Mouse (Mus musculus): ENCODE results near the gene Slc52a3.
A peak's percentile ranks its signal among the peaks of the same experiment; 100 is the strongest.
"Not testable (repeated sequence)": the region's sequence is repeated elsewhere in the genome, so short reads cannot be mapped to it uniquely, and the experiment has no call there.

Slc52a3 gene

DNA sequence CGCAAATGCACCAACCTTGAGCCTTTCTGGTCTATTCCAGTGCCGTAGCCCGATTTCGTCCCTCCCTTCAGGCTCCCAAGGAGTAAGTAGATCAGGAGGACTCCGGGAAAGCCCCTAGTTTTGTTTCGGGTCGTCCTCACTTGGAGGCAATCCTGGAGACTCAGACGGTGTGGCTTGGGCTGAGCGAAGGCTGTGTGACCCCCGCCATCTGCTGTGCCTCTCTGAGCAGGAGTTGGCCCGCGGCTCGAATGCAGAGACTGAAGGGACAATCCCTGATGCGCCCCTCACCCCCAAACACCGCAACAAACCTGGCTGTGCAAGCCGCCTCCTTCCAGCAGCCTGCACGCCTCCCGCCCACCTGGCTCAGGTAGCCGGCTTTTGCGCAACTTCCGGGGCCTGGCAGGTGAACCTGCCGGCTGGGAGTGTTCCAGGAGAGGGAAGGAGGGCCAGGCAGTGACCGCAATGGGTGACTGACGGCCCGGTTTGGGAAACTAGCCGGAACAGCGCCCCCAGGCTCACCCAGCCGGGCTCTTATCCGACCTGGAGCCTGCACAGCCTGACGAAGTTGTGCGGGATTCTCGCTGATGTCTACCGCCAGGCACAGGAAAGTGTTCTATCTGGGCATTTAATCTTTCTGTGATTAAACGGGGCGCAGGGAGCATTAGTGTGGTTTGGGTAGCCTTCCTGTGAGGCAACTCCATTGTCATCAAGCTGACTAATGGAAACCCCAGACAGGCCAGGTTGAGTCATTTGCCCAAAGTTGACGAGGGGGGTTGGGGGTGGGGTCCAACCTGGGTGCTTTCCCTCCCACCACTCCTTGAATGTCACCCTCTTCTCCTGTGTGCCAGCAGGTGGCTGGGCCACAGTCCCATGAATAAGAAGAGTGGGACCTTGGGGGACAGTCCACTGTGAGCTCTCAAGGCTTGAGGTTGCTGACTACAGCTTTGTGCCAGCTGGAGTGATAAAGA, 22.4 kb upstream of the Slc52a3 start:
- DNase-seq (ENCODE audit: low read depth, low spot score), result no peak

DNA sequence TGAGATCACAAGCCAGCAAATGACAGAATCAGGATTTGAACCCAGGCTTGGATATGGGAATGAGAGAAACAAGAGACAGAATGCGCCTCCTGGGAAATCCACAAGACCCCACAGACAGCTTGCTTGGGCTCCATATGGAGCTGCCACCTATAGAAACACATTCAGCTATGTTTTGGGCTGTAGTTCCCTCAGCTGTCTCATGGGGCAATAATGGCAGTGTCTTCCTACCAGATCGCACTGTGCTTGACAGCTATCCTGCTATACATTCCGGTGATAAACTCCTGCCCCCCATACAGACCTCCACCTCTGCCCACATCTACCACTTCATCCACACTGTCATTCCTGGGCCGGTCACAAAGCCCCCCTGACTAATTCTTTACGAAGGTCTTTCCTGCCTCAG, 21.0 kb upstream of the Slc52a3 start:
- no peak for DNase-seq (ENCODE audit: low read depth, low spot score)

DNA sequence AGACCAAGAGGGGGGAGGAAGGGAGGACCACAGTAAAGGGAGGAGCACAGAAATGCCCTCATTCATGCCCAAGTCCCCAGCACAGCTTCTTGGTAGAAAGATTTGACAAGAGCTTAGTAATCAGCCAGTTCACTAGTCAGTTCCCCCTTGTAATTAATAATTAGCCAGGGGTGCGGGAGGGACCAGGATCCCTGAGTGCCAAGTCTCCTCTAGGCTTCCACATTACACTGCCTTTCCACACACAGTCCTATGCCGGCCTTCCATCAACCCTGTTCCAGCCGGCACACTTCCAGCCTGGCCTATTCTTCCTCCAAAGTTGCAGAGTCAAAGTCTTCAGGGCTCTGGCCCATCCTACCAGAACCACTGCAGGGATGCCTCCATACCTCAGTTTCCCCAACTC, 20.2 kb upstream of the Slc52a3 start:
- no peak for DNase-seq (ENCODE audit: low read depth, low spot score)

DNA sequence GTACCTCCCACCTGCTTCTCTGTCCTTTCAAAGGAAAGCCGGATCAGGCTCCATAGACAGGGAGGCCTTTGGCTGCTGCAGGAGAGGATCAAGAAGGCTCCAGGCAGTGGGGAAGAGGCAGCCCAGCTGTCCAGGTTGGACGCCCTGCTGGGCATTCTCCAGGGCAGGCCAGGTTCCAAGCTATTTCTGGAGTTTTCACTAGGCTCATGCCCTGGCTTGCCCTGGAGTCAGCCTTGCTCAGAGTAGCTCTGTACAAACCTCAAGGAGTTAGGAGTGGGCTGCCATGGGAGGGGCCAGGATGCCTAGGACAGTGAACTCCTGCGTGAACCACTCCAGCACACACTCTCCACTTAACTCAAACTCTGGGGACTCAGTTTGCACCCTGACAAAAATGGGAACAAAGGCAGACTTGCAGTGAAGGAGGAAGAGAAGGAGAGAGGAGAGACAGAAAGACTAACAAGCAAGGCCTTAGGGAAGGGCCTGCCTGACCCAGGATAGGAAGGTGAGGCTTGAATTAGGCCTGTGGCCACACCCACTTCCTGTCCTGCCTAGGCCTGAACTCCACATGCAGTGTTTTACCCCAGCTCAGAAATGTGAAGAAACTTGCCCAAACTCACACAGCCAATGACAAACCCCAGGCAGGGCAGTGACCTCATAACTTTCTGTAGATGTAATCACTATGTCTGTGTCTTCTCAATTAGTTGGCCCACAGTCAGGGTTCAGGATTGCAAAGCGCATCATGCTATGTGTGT, 18.4 kb upstream of the Slc52a3 start:
- no peak for DNase-seq (ENCODE audit: low read depth, low spot score)

DNA sequence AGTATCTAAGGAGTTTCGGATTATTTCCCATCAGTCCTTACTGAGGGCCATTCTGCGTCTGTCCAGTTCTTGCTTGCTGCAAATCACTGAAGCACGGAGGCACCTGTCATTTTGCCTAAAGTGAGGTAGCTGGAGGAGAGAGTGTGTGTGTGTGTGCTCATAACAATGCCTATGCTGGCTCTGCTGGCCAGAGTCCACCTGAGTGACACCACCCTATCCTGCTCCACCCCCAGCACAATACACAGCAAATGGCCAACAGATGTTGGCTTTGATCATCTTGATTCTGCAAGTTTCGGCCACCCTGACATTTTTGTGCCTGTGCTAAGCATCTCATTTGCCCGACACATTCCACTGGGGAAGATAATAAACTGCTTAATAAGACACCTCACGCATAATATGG, 17.8 kb upstream of the Slc52a3 start:
- no peak for DNase-seq (ENCODE audit: low read depth, low spot score)

DNA sequence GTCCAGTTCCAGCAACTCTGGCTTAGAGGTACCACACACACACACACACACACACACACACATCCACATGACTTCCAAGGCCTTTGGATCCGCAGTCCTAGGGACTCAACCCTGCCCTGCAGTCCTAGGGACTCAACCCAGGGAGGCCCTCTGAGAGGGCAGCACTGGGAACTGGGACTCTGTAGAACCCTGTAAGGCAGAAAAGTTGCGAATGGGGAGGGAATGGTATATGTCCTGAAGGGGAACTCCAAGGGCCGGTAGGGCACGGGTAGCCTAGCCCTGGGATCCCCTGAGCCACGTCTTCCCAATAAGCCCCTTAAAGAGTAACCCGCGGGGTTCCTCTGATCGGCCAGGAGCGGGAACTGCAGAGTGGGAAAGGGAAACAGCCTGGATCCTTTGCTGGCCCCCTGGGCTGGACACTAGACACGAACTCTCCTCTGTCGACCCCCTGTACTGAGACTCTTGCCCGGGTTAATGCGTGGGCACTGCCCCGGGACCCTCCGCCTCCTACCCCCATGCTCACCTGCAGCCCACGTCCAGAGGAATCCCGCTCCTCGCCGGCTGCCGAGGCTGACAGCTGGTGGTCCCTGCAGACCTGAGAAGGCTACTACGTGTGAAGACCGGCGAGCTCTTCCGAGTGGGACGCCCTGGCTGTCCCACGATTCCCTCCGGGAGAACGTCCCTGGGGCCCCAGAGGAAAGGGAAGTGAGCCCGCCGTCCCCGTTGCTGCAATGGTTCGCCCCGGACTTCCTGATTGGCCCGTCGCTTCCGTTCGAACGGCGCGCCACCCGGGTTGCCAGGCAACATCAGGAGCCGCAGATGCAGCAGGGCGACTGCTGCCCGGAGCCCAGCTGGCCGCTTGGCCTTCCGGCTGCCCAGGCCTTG, 16.6 kb upstream of the Slc52a3 start, which contains the start of gene Fam110a:
Fam110a (minus strand) TSS at position 750 of the 885 bp plus-strand sequence.
- peak; percentile 74 for DNase-seq (ENCODE audit: low read depth, low spot score)

DNA sequence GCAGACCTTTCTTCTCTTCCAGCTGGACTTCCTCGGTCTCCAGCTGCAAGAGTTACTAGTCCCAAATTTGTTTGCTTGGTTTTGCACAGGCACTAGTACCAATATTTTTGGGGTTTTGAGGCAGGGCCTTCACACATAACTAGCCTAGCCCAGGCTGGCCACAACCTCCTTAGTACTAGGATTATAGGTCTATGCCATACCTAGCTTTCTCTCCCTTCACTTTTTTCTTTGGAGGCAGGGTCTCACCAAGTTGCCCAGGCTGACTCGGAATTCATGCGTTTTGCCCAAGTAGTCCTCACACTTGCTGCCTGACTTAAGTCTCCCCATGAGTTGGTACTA, 16.0 kb upstream of the Slc52a3 start:
- no peak for DNase-seq (ENCODE audit: low read depth, low spot score)

DNA sequence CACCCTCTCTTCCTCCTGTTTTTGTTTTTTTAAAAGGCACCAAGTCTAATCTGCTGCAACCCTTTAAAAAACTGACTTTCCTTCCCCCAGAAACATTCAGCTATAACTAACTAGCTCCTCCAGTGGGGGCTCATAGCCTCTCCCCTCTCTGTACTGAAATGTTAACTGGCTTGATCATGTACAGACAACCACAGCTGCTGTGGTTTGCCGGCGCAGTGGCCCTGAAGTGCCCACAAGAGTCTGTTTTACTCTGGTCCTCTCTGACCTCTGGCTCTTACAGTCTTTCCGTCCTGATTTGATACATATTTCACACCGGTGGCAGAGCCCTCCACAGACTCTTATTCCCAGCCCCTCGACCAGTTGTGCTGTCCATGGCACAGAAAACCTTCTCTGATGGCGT, 15.0 kb upstream of the Slc52a3 start:
- DNase-seq (ENCODE audit: low read depth, low spot score), result no peak

DNA sequence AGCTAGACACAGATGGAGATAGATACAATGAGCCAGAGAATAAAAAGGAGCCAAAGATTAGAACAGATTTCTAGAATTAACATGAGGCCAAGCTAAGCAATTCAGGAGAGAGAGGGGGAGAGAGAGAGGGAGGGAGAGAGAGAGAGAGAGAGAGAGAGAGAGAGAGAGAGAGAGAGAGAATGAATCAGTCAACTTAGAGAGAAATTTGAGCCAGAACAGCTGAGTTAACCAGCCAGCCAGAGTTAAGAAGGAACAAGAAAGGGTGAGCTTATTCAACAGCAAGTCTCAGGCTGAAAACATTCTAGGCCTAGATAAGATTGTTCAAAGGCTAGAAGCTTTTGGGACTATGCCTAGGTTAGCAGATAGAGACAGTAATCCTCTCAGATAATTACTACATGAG, 13.8 kb upstream of the Slc52a3 start:
- DNase-seq (ENCODE audit: low read depth, low spot score), result no peak

DNA sequence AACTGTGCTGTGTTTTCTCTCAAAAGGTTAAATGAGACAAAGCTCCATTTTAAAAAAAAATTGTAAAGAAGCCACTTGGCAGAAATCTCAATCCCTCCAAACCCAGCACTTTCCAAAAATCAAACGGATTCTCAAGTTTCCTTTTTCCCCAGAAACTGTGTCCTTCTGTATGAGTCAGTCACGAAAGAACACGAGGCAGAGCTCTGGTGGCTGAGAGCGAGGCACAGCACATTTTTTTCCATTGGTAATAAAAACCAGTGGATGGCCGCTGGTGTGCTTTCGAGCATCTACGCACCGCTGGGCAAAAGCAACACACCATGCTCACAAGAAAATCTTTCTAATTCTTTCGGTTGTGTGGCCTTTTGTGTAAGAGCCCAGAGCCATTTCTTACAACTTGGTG, 12.3 kb upstream of the Slc52a3 start:
- no peak for DNase-seq (ENCODE audit: low read depth, low spot score)

DNA sequence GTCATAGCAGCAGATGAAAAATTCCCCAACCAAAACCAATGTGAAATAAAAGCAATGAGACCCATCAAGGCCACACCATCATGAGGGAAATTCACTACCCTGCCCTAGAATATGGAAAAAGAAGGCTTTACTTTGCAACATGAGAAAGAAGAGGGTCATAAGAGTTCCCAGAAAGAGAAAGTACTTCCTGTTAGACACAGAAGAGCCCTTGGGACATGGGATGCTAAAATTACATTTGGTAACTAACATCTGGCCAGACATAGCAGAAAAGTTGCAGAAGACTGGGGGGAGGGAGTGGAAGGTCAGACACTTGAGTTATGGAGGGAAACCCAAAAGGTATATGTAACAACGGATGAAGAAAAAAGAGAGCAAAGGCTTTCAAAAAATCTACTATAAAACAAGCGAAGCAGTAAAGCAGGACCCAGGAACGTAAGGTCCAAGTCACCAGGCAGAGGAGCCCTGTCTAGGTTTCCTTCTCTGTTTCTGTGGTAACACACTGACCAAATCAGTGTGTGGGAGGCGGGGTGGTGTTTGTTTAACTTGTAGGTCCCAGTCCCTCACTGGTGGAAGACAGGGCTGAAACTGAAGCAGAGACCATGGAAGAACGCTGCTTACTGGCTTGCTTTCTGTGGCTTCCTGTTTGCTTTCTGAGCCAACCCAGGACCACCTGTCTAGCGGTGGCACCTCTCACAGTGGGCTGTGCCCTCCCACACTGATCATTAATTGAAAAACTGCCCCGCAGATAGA, 10.7 kb upstream of the Slc52a3 start:
- no peak for DNase-seq (ENCODE audit: low read depth, low spot score)

DNA sequence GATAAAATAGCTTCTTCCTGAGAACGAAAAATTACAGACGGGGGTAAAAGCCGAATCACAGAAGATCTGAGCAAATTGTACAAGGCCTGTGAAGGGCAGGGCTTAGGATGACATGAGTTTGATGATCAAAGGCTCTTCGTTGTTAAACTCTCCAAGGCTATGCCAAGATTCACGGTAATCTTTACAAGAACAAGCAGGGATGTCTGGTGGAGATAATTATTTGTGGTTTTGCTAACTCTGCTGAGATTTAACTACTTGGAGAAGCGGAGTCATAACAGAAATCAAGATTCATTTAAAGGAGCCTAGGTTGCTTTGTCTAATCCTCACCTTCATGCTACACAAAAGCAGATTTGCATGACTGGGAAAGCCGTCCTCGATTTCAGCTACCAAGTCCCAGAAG, 9.4 kb upstream of the Slc52a3 start:
- no peak for DNase-seq (ENCODE audit: low read depth, low spot score)

DNA sequence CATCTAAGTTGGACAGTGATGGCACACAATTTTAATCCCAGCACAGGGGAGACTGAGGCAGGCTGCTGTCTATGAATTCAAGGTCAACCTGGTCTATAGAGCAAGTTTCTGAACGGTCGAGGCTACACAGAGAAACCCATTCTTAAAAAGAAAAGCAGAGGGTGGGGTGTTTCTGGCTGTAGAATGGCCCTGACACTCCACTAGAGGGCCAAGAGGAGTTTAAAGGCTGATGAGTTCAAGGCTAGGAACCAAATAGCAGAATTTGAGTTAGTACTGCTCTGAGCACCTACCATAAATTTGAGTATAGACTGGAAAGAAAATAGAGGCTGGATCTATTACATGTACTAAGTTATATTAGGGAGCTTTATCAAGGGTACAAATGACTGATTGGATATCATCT, 7.3 kb upstream of the Slc52a3 start:
- DNase-seq (ENCODE audit: low read depth, low spot score), result no peak

DNA sequence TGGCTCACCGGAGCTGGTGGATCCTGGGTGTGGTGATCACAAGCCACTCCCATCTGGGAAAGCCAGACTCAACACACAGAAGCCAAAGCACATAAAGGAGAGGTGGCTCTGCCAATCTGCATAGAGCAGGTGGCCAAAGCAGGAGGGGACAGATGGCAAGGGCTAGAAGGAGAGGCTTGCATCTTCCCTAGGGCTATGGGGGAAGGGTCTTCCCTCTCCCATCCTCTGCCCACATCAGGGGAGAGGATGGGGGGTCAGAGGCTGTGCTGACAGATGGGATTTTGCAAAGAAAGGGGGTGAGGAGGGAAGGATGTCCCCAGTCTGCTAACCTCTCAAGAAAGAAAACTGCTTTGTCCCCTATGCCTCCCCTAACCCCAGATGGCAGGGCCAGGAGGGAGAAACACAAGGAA, 5.3 kb upstream of the Slc52a3 start:
- no peak for DNase-seq (ENCODE audit: low read depth, low spot score)

DNA sequence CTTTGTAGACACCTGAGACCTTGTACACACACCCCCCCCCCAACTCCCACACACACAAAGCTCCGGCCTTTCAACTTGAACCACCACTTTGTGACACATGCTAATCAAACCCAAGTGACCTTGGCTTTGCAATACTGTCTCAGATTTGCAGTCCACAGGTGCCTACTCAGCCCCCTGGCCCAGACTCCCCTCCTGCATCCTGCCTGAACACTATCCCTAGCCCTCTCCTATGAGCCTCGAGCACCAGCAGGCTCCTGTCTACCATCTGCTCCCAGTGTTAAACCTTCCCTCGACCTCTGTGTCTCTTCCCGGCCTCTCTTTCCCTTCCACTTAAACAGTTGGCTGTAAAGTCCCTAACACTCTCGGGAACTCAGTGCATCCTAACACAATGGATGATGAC, 4.9 kb upstream of the Slc52a3 start:
- no peak for DNase-seq (ENCODE audit: low read depth, low spot score)

DNA sequence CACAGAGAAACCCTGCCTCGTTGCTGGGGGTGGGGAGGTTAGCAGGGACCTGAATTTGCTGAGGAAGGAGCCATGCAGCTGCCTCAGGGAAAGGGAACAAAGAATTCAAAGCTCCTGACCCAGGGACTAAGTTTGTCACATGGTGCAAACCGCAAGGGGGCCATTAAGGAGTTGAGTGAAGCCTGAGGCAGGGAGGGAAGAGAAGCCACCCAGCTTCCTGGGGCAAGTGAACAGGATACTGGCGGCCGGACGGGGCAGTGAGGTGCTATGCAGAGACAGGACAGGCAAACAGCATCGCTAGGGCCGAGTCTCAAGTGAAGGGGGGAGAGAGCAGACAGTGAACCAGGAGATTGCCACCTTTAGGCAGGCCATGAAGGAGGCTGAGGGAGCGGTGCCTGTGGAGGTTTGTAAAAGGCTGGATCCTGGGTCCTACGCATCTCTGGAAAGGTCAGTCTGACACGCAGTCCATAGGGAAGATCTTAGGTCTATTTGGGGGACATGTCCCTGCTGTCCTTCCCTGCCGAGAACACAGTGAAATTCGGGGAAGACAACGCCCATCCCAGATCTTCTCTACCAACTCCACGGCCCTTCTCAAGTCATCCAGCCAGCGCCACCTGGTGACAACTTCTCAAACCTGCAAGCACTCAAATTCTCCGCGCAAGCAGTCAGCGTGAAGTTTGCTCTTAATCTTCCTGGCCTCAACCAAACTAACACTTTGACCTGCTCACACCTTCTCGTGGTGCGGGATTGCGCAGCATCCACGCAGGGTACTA, 1.8 kb upstream of the Slc52a3 start:
- DNase-seq (ENCODE audit: low read depth, low spot score), result peak; percentile 40

DNA sequence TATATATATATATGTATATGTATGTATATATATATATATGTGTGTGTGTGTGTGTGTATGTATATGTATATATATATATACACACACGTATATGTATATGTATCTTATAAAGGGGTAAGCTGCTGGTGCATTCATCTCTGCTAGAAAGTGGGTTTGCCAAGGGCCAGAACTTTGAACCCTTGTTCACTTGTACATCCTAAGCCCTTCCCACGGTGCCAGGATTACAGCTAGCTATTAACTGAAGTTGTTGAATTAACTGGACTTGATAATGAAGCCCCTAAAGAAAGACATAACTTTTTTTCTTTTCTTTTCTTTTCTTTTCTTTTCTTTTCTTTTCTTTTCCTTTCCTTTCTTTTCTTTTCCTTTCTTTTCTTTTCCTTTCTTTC, 872 bp downstream of the Slc52a3 start:
- DNase-seq (ENCODE audit: low read depth, low spot score), result not testable (repeated sequence)

DNA sequence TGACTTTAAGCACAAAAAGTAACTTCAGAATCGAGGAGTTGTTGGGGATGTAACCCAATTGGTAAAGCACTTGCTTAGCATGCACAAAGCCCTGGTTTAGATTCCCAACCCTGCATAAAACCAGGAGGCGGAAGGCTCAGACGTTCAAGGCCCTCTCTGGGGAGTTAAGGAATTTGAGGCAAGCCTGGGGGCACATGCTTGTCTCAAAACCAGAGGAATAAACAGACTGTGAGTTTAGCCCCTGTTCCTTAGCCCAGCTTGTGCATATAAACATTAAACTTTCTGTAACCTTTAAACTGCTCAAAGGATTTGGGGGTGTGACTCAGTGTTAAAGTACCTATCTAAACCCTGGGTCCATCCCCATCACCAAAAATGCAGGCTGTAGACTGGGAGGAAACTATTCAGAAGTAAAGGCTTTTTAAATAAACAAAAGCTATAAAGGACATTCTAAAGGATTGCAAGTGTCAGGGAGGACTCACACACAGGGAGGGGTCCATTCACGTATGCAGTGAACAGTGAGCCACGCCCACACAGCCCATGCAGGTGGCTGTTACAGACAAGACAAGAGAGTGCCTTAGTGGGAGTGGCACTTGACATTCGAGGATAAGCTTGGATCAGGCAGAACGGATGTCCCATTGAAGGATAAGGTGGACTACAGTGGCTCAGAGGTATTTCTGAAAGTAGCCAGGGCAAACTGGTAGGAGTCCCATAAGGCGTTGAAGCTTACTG, 1.6 kb downstream of the Slc52a3 start:
- no peak for DNase-seq (ENCODE audit: low read depth, low spot score)

DNA sequence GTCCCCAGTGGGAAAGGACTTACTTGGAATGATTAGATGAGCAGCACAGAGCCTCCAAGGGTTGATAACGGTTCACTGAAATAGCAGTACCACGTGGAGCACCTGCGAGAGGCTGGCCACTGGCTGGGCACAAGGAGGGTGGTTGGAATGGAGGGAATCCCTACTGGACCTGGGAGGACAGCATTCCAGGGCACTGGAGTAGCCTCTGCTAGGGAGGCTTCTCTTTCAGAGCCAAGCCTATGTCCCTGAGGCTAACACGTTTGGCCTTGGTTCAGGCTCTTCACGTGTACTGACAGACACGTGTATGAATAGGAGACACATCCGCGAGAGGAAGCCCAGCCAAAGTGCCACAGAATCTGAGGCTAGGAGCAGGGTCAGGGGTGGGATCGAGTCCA, 2.2 kb downstream of the Slc52a3 start:
- DNase-seq (ENCODE audit: low read depth, low spot score), result no peak

DNA sequence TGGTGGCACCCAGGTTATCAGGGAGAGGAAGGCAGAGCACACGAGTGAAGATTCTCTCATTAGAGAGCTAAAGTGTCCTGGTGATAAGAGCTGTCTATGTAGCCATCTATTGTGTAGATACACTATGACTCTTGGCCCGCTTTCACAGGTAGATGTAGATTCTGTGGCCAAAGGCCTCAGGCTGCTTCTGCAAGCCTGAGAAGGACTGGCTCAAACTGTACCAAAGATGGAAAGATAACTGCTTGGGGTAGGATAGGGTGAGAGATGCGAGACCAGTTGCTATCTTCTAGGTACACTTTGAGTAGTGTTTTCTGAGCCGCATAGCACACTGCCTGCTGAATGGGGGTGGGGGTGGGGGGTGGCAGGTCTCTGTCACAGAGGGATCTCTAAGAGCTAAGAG, 2.6 kb downstream of the Slc52a3 start:
- DNase-seq (ENCODE audit: low read depth, low spot score), result no peak
